Mouse (Mus musculus) cerebellum, adult 18-20 months (tissue): ENCODE results near the gene Olfr1111.
"Not testable (repeated sequence)": the region's sequence is repeated elsewhere in the genome, so short reads cannot be mapped to it uniquely, and the experiment has no call there.

Experiments used
- DNase-seq, 2 experiments: peaks; one replicate each; pipeline ENCODE4 v3.0.0; 2021

The Olfr1111 gene

GRCm38 (mm10) chr2:87152524-87152923, at the start of gene Olfr1111:
TSS of gene Olfr1111 (minus strand) at chr2:87152624.
- DNase-seq = no peak

- no peak for DNase-seq
Observed at GRCm38 (mm10) chr2:87187498-87187897, 35.1 kb upstream of the Olfr1111 start, which contains the start of gene Olfr1112. TSS of gene Olfr1112 (plus strand) at chr2:87187798.

- not testable (repeated sequence) for DNase-seq
Observed at GRCm38 (mm10) chr2:87167731-87168130, 15.3 kb upstream of the Olfr1111 start.

GRCm38 (mm10) chr2:87140200-87140599, 12.2 kb downstream of the Olfr1111 start, which contains the start of gene Olfr1110:
TSS of gene Olfr1110 (minus strand) at chr2:87140300.
- no peak for DNase-seq

GRCm38 (mm10) chr2:87114467-87114866, 38.0 kb downstream of the Olfr1111 start, which contains the start of gene Olfr259:
TSS of gene Olfr259 (minus strand) at chr2:87114567.
- DNase-seq = no peak
